Mouse (Mus musculus) forebrain, postnatal 0 days (tissue): ENCODE measurements around the gene Fth1. TPM values are rescaled to one million over a fixed set of nuclear protein-coding genes. Genes with fewer than 3 reads are reported as not detected.

Experiments used
- ATAC-seq: fragments of 200-750 bp; cut with Nextera tagmentation; 2 replicates; pipeline ENCODE4 v1.8.0; 2017; ENCODE audit warnings: mild to moderate bottlenecking, moderate library complexity
- DNase-seq: peaks from one replicate; pipeline ENCODE4 v3.0.0-alpha.2; 2015
- H3K27ac ChIP-seq: fragments of 300-500 bp; sonication (generic); 2 replicates; pipeline ENCODE4 v1.5.1; 2014; ENCODE audit warnings: low read depth, mild to moderate bottlenecking, antibody characterized with exemption, low read length, moderate library complexity, mixed read lengths
- H3K27me3 ChIP-seq: fragments of 300-500 bp; sonication (generic); 2 replicates; pipeline ENCODE4 v1.6.1; 2014; ENCODE audit warnings: mild to moderate bottlenecking, low read length, mixed read lengths; ENCODE audit not compliant: insufficient read depth
- H3K36me3 ChIP-seq: fragments of 300-500 bp; sonication (generic); 2 replicates; pipeline ENCODE4 v1.6.1; 2014; ENCODE audit warnings: mild to moderate bottlenecking, moderate library complexity; ENCODE audit not compliant: insufficient read depth
- H3K4me1 ChIP-seq: fragments of 300-500 bp; sonication (generic); 2 replicates; pipeline ENCODE4 v1.6.1; 2014; ENCODE audit warnings: antibody characterized with exemption; ENCODE audit not compliant: insufficient read depth
- H3K4me2 ChIP-seq: fragments of 300-500 bp; sonication (generic); 2 replicates; pipeline ENCODE4 v1.6.1; 2014; ENCODE audit warnings: low read depth, mild to moderate bottlenecking, moderate library complexity
- H3K4me3 ChIP-seq: fragments of 300-500 bp; sonication (generic); 2 replicates; pipeline ENCODE4 v1.5.1; 2014; ENCODE audit warnings: low read depth, low read length, mixed read lengths
- H3K9ac ChIP-seq: fragments of 300-500 bp; sonication (generic); 2 replicates; pipeline ENCODE4 v1.6.1; 2014; ENCODE audit warnings: mild to moderate bottlenecking
- H3K9me3 ChIP-seq: fragments of 300-500 bp; sonication (generic); 2 replicates; pipeline ENCODE4 v1.6.1; 2016; ENCODE audit warnings: low read length
- CTCF ChIP-seq: sonication (generic); IDR thresholded peaks from 2 replicates; pipeline ENCODE4 v1.5.1; 2016; ENCODE audit warnings: antibody characterized with exemption, control low read depth, low read depth
- WGBS: fragments of 180-500 bp; shearing (Covaris S2); extraction: QIAGEN DNeasy Blood & Tissue Kit; methylation state at CpG from one replicate; pipeline ENCODE4 v1.1.7; 2014; 5-methylcytosine and 5-hydroxymethylcytosine counted together
- polyA plus RNA-seq: library from polyadenylated mRNA; unstranded; fragments of >200 nt; fragmentation: Nextera tagmentation; extraction: Ambion mirVana; gene quantifications from 2 replicates; pipeline ENCODE4 v1.2.1, GENCODE M21; 2015
- total RNA-seq: library from RNA; depleted of rRNA; stranded (reverse); fragments of >200 nt; gene quantifications from 2 replicates; pipeline ENCODE4 v1.2.3, GENCODE M21; 2014

Fth1 gene
- total and polyA plus RNA-seq, 2 experiments from 2014 or later: 300 to 2,984 TPM

- Histone ChIP-seq H3K9me3 (no peaks in the 10 kb centered on the region), H3K4me3 (no peak overlapping the region), H3K27ac (no peak overlapping the region), H3K9ac (no peak overlapping the region), H3K36me3 (no peaks in the 10 kb centered on the region; the same call in 1 of the 2 replicates), H3K4me2 (no peak overlapping the region), H3K4me1 (peaks cover 18% of the 10 kb centered on the region), H3K27me3 (no peaks in the 10 kb centered on the region)
- no peak for DNase-seq
- ATAC-seq: no peak
- WGBS: 74% methylated on average over 2 of the region's 2 CpGs
- no peak for TF ChIP-seq CTCF
Observed at GRCm38 (mm10) chr19:9979156-9979555, 1.2 kb upstream of the Fth1 start.

GRCm38 (mm10) chr19:9981621-9982020 lies 1.2 kb downstream of the Fth1 start:
- H3K4me3 ChIP-seq: peak overlapping the region; percentile 89
- ATAC-seq (no peak), DNase-seq (no peak)
- H3K4me1 ChIP-seq: peaks cover 18% of the 10 kb centered on the region
- no peaks in the 10 kb centered on the region for H3K27me3 ChIP-seq
- WGBS: 61% methylated on average over 4 of the region's 4 CpGs
- TF ChIP-seq CTCF: no peak
- H3K9me3 ChIP-seq: no peaks in the 10 kb centered on the region
- peaks cover 14% of the 10 kb centered on the region for H3K36me3 ChIP-seq
- peak overlapping the region; percentile 72 for H3K4me2 ChIP-seq
- peak overlapping the region; percentile 91 for H3K27ac ChIP-seq
- peak overlapping the region; percentile 88 for H3K9ac ChIP-seq

- H3K36me3 ChIP-seq: peaks cover 14% of the 10 kb centered on the region
- H3K9me3 ChIP-seq: no peaks in the 10 kb centered on the region
- H3K4me3 ChIP-seq: peak overlapping the region; percentile 89
- under 1% methylated on average over 59 of the region's 59 CpGs for WGBS
- H3K4me1 ChIP-seq: peaks cover 18% of the 10 kb centered on the region
- no peak for TF ChIP-seq CTCF
- ATAC-seq (peak; percentile 98), DNase-seq (peak; percentile 99)
- H3K9ac ChIP-seq: peak overlapping the region; percentile 88
- peak overlapping the region; percentile 72 for H3K4me2 ChIP-seq
- peak overlapping the region; percentile 91 for H3K27ac ChIP-seq
- H3K27me3 ChIP-seq: no peaks in the 10 kb centered on the region
Observed at GRCm38 (mm10) chr19:9982151-9982851, 1.9 kb downstream of the Fth1 start.

GRCm38 (mm10) chr19:9982852-9983542 lies 2.6 kb downstream of the Fth1 start:
- Histone ChIP-seq H3K9me3 (no peaks in the 10 kb centered on the region), H3K4me3 (peak overlapping the region; percentile 89), H3K36me3 (peaks cover 14% of the 10 kb centered on the region), H3K4me2 (peak overlapping the region; percentile 72), H3K4me1 (peaks cover 18% of the 10 kb centered on the region), H3K27me3 (no peaks in the 10 kb centered on the region), H3K9ac (peak overlapping the region; percentile 88), H3K27ac (peak overlapping the region; percentile 91)
- under 1% methylated on average over 31 of the region's 31 CpGs for WGBS
- ATAC-seq: peak; percentile 70
- DNase-seq: peak; percentile 72
- TF ChIP-seq CTCF: peak; percentile 32; the same call in 1 of the 2 replicates

- WGBS: 92% methylated on average over 20 of the region's 20 CpGs
- no peak for TF ChIP-seq CTCF
Observed at GRCm38 (mm10) chr19:9984111-9985055, 4.0 kb downstream of the Fth1 start.

GRCm38 (mm10) chr19:9985190-9985899 lies 4.9 kb downstream of the Fth1 start:
- ATAC-seq (no peak), DNase-seq (no peak)
- no peak overlapping the region for H3K9ac ChIP-seq
- H3K36me3 ChIP-seq: peaks cover 14% of the 10 kb centered on the region
- H3K4me3 ChIP-seq: no peak overlapping the region
- no peak for TF ChIP-seq CTCF
- no peaks in the 10 kb centered on the region for H3K27me3 ChIP-seq
- no peak overlapping the region for H3K27ac ChIP-seq
- 93% methylated on average over 6 of the region's 6 CpGs for WGBS
- H3K4me1 ChIP-seq: peaks cover 13% of the 10 kb centered on the region; the same call in 1 of the 2 replicates
- H3K9me3 ChIP-seq: no peaks in the 10 kb centered on the region
- no peak overlapping the region for H3K4me2 ChIP-seq

More at GRCm38 (mm10) chr19:9984111-9985055, 4.0 kb downstream of the Fth1 start:
- Histone ChIP-seq H3K4me3 (peak overlapping the region; percentile 89; the same call in 1 of the 2 replicates), H3K27ac (no peak overlapping the region), H3K36me3 (peaks cover 14% of the 10 kb centered on the region), H3K9me3 (no peaks in the 10 kb centered on the region), H3K27me3 (no peaks in the 10 kb centered on the region), H3K4me1 (peaks cover 17% of the 10 kb centered on the region), H3K9ac (0 out of 2 replicates have a peak overlapping the region, but pooled peaks have one; percentile 88), H3K4me2 (peak overlapping the region; percentile 72)
- DNase-seq (no peak), ATAC-seq (no peak)
